Mouse (Mus musculus): ENCODE measurements at regions not wholly inside any gene's neighbourhood (a gene's known extent, or its start where the extent isn't known, plus 50 kb on each side); places are given as distances from the start of the nearest gene placed in this dataset.

GRCm38 (mm10) chr10:29635828-29636227, 100.2 kb upstream of the Rspo3 start:
- DNase-seq (ENCODE audit: low read depth): no peak

GRCm38 (mm10) chr10:29595455-29595854, 59.8 kb upstream of the Rspo3 start:
- no peak for DNase-seq (ENCODE audit: low read depth)

GRCm38 (mm10) chr10:29594969-29595368, 59.3 kb upstream of the Rspo3 start:
- DNase-seq (ENCODE audit: low read depth): no peak

- no peak for DNase-seq (ENCODE audit: low read depth)
These were observed 57.2 kb upstream of the Rspo3 start for GRCm38 (mm10) chr10:29592906-29593305.

GRCm38 (mm10) chr10:29590187-29590586, 54.5 kb upstream of the Rspo3 start:
- DNase-seq (ENCODE audit: low read depth): no peak

- DNase-seq (ENCODE audit: low read depth): no peak
These were observed 54.1 kb upstream of the Rspo3 start for GRCm38 (mm10) chr10:29589739-29590138.

All from c-Kit-positive CD71-negative TER-119-negative erythroid progenitor cells, embryonic 14.5 days (primary cell).